Mouse (Mus musculus) kidney, embryonic 14.5 days (tissue): ENCODE results near the gene Xylt1. TPM values are rescaled to one million over a fixed set of nuclear protein-coding genes. Genes with fewer than 3 reads are reported as not detected.

Experiments
- ATAC-seq: fragments of 200-750 bp; cut with Nextera tagmentation; 2 replicates; pipeline ENCODE4 v1.8.0; 2017; ENCODE audit warnings: moderate number of reproducible peaks, mild to moderate bottlenecking, moderate TSS enrichment, moderate library complexity; ENCODE audit not compliant: low FRiP score, low TSS enrichment
- H3K27ac ChIP-seq: fragments of 300-500 bp; sonication (generic); 2 replicates; pipeline ENCODE4 v1.5.1; 2014; ENCODE audit warnings: low read depth, mild to moderate bottlenecking, low read length, moderate library complexity, mixed read lengths
- H3K27me3 ChIP-seq: fragments of 300-500 bp; sonication (generic); 2 replicates; pipeline ENCODE4 v1.6.1; 2014; ENCODE audit warnings: mild to moderate bottlenecking, low read length; ENCODE audit not compliant: control insufficient read depth, insufficient read depth
- H3K36me3 ChIP-seq: fragments of 300-500 bp; sonication (generic); 2 replicates; pipeline ENCODE4 v1.6.1; 2014; ENCODE audit warnings: low read length, mixed read lengths; ENCODE audit not compliant: control insufficient read depth, insufficient read depth
- H3K4me1 ChIP-seq: fragments of 300-500 bp; sonication (generic); 2 replicates; pipeline ENCODE4 v1.6.1; 2014; ENCODE audit warnings: low read length, mixed read lengths; ENCODE audit not compliant: control insufficient read depth, insufficient read depth
- H3K4me2 ChIP-seq: fragments of 300-500 bp; sonication (generic); replicated peaks from 2 replicates; pipeline ENCODE4 v1.6.1; 2014; ENCODE audit warnings: low read depth, mild to moderate bottlenecking, low read length
- H3K4me3 ChIP-seq: fragments of 300-500 bp; sonication (generic); 2 replicates; pipeline ENCODE4 v1.5.1; 2014; ENCODE audit warnings: mild to moderate bottlenecking, low read length
- H3K9ac ChIP-seq: fragments of 300-500 bp; sonication (generic); 2 replicates; pipeline ENCODE4 v1.6.1; 2014; ENCODE audit warnings: low read depth, mild to moderate bottlenecking, low read length, moderate library complexity
- H3K9me3 ChIP-seq: fragments of 300-500 bp; sonication (generic); 2 replicates; pipeline ENCODE4 v1.6.1; 2016; ENCODE audit warnings: low read length; ENCODE audit not compliant: control insufficient read depth
- WGBS: fragments of 180-500 bp; shearing (Covaris S2); extraction: QIAGEN DNeasy Blood & Tissue Kit; methylation state at CpG from one replicate; pipeline ENCODE4 v1.1.7; 2014; 5-methylcytosine and 5-hydroxymethylcytosine counted together
- polyA plus RNA-seq: library from polyadenylated mRNA; unstranded; fragments of >200 nt; fragmentation: Nextera tagmentation; extraction: Ambion mirVana; gene quantifications from 2 replicates; pipeline ENCODE4 v1.2.1, GENCODE M21; 2014

Gene Xylt1
- polyA plus RNA-seq, 1 experiment from 2014 or later, result 4.6 TPM

DNA sequence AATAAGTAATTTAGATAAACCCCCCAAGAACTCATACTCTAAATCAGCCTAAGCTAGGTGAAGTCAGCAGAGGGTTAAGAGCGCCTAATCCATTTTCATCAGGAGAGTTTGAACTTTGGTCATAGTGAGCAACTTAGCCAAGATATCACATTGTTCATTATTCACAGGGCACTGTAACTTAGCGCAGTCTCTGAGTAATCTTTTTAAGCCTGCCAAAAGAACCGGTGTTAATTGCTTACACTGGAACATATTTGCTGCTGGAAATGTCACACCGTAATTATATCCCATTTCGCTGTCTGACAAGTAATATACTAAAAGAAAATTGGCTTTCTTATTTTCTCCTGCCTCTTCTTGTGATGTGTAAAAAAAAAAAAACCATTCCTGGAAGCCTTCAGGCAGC lies 190.9 kb downstream of the Xylt1 start:
- no peaks in the 10 kb centered on the region for H3K9me3 ChIP-seq
- ATAC-seq, result no peak
- 72% methylated on average over 5 of the region's 5 CpGs for WGBS

DNA sequence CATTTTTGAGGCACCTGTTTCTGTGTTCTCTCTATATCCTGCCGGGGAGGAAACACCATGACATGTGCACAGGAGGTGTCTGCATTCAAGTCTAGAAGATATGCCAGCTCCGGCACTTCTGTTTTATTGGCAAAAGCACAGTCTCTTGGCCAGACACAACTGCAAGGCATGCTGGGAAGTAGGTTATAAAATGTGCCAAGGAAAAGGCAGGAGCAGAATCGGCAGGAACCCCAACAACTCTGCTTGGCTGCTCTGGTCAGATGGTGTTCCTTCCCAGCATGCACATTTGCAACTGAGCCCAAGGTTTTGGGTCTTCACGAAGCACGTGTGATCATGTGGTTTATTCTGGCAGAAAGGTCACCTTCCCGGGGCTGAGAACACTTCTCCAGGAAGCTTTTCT lies 192.4 kb downstream of the Xylt1 start:
- H3K9ac ChIP-seq, result no peak overlapping the region
- no peak overlapping the region for H3K4me3 ChIP-seq
- no peak for ATAC-seq
- no peak overlapping the region for H3K4me2 ChIP-seq
- no peaks in the 10 kb centered on the region for H3K9me3 ChIP-seq
- no peaks in the 10 kb centered on the region for H3K27me3 ChIP-seq
- no peaks in the 10 kb centered on the region for H3K4me1 ChIP-seq
- no peaks in the 10 kb centered on the region for H3K36me3 ChIP-seq
- WGBS, result 70% methylated on average over 6 of the region's 6 CpGs
- H3K27ac ChIP-seq, result no peak overlapping the region

More for the DNA sequence above, 190.9 kb downstream of the Xylt1 start:
- Histone ChIP-seq H3K27ac (no peak overlapping the region), H3K9ac (no peak overlapping the region), H3K4me3 (no peak overlapping the region), H3K36me3 (no peaks in the 10 kb centered on the region), H3K4me2 (no peak overlapping the region), H3K27me3 (no peaks in the 10 kb centered on the region), H3K4me1 (no peaks in the 10 kb centered on the region)

DNA sequence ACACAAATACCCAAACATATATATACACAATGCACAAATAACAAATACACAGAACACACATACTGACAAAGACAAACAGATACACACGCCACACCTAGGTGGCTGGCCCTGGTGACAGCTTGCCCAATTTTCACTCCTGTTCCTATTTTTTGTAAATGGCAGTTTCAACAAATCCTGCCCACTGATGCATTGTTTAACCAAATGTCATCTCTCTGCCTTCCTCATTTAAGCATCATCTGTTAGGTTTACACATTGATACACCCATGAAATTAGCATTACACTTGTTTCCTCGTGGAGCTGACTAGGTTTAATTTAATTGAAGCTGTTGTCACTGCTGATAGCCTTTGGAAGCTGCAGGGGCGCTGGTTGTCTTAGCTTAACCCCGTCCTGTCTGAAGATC lies 194.6 kb downstream of the Xylt1 start:
- no peaks in the 10 kb centered on the region for H3K27me3 ChIP-seq
- H3K9me3 ChIP-seq, result no peaks in the 10 kb centered on the region
- no peak for ATAC-seq
- H3K9ac ChIP-seq, result no peak overlapping the region
- H3K36me3 ChIP-seq, result no peaks in the 10 kb centered on the region
- no peak overlapping the region for H3K27ac ChIP-seq
- H3K4me3 ChIP-seq, result no peak overlapping the region
- no peak overlapping the region for H3K4me2 ChIP-seq
- H3K4me1 ChIP-seq, result no peaks in the 10 kb centered on the region
- 53% methylated on average over 4 of the region's 4 CpGs for WGBS

DNA sequence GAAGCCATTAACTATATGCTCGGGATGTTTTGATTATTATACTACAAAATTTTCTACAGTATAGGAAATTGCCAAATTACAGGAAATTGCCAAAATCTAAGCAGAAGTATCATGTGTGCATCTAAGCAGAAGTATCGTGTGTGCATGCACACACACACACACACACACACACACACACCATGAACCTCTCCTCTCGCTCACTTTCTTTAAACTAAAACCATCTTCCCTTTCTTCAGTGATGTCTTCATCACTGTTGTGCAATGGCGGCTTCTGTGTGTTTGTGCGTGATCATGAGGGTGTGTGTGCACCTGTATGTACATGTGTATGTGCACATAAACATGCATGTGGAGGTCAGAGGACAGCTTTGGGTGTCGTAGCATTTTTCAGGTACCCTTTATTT lies 196.3 kb downstream of the Xylt1 start:
- no peak overlapping the region for H3K4me3 ChIP-seq
- H3K36me3 ChIP-seq, result no peaks in the 10 kb centered on the region
- no peaks in the 10 kb centered on the region for H3K9me3 ChIP-seq
- no peak overlapping the region for H3K9ac ChIP-seq
- H3K4me1 ChIP-seq, result no peaks in the 10 kb centered on the region
- no peak overlapping the region for H3K4me2 ChIP-seq
- H3K27ac ChIP-seq, result no peak overlapping the region
- 95% methylated on average over 6 of the region's 6 CpGs for WGBS
- no peak for ATAC-seq
- no peaks in the 10 kb centered on the region for H3K27me3 ChIP-seq

DNA sequence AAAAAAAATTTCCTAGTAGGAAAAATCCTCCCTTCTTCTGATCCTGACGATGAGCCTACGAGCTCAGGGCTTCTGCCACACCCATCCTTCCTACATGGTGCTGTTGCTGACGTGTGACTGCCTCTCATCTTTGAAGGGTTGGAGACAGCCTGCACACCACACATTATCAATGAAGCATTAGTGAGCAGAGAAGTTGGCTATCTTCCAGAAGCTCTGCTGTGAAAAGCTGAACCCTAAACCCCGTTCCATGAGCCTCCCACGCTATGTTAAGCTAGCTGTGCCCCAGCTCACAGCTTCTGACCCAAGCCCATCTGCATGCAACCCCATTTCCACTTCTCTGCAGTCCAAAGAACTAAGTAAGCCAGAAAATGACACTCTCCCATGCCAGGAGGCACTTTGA lies 204.4 kb downstream of the Xylt1 start:
- Histone ChIP-seq H3K4me1 (no peaks in the 10 kb centered on the region), H3K9ac (no peak overlapping the region), H3K36me3 (no peaks in the 10 kb centered on the region), H3K4me2 (no peak overlapping the region), H3K4me3 (no peak overlapping the region), H3K9me3 (no peaks in the 10 kb centered on the region), H3K27me3 (no peaks in the 10 kb centered on the region), H3K27ac (no peak overlapping the region)
- WGBS, result 70% methylated on average over 5 of the region's 5 CpGs
- ATAC-seq, result no peak

DNA sequence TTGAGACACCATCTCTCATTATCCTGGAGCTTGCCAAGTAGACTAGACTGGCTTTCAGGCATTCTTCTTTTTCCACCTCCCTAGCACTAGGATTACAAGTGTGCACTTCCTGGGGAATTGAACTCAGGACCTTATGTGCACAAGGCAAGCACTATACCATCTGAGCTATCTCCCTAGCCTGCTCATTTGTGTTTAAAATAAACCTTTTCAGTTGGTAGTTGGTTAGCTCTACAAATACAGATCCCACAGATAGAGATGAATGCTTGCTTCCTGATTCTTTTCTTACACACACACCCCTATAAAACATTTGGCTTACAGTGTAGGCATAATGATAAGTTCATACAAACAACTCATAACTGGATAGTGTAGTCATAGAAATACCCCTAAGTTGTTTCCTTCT lies 206.0 kb downstream of the Xylt1 start:
- Histone ChIP-seq H3K4me2 (no peak overlapping the region), H3K27ac (no peak overlapping the region), H3K4me3 (no peak overlapping the region), H3K36me3 (no peaks in the 10 kb centered on the region), H3K9me3 (no peaks in the 10 kb centered on the region), H3K4me1 (no peaks in the 10 kb centered on the region), H3K9ac (no peak overlapping the region), H3K27me3 (no peaks in the 10 kb centered on the region)
- ATAC-seq, result no peak

DNA sequence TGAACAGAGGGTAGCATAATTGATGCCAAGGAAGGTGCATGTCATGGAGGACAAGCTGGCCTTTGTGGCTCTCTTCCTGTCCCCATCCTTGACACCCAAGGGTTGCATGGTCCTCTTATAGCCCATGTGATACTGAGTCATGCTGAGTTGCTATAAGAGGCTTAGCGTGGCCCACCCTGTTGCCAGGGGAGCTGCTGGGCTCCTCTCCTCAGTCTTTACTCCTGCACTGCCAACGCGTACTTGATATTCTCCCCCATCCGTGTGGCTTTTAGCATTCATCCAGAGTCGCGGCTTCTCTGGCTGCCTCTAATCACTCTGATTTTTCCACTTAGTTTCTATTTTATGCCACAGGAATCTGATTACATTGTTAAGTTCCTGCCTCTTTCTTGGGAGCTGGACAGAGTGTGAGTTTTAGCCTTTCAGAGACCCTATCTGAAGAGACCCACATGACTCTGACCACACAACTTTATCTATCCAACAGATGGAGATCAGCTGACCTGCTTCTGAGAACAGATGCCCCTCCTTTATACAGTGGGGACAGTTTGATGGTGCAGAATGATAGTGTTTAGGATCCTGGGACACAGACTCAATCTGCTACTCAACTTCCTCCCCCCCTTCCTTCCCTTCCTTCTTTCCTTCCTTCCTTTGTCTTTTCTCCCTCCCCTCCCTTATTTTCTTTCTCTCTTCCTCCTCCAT lies 206.6 kb downstream of the Xylt1 start:
- Histone ChIP-seq H3K27ac (no peak overlapping the region), H3K4me2 (no peak overlapping the region), H3K9me3 (no peaks in the 10 kb centered on the region), H3K9ac (no peak overlapping the region), H3K4me3 (no peak overlapping the region), H3K4me1 (no peaks in the 10 kb centered on the region), H3K36me3 (no peaks in the 10 kb centered on the region), H3K27me3 (no peaks in the 10 kb centered on the region)
- WGBS, result 88% methylated on average over 6 of the region's 6 CpGs
- ATAC-seq, result no peak

DNA sequence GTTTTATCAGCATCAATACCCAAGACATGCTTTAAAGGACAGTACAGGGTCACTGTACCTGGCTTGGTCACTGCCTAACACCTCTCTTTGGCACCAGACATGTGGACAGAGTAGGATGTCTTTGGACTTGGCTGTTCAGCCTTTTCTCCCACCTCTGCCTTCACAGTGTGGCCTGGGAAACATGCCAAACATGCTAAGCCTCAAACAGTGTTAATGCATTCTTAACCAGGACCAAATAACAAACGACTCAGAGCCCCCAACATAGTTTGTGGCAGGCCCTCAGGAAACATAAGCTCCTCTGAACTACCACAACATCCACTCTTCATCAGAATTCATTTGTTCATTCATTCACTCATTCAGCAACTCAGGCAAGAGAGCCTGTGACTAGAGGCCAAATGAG lies 207.6 kb downstream of the Xylt1 start:
- Histone ChIP-seq H3K27me3 (no peaks in the 10 kb centered on the region), H3K4me3 (no peak overlapping the region), H3K36me3 (no peaks in the 10 kb centered on the region), H3K4me1 (no peaks in the 10 kb centered on the region), H3K4me2 (no peak overlapping the region), H3K9me3 (no peaks in the 10 kb centered on the region), H3K27ac (no peak overlapping the region), H3K9ac (no peak overlapping the region)
- WGBS, result 63% methylated on average over 1 of the region's 1 CpGs
- ATAC-seq, result no peak

DNA sequence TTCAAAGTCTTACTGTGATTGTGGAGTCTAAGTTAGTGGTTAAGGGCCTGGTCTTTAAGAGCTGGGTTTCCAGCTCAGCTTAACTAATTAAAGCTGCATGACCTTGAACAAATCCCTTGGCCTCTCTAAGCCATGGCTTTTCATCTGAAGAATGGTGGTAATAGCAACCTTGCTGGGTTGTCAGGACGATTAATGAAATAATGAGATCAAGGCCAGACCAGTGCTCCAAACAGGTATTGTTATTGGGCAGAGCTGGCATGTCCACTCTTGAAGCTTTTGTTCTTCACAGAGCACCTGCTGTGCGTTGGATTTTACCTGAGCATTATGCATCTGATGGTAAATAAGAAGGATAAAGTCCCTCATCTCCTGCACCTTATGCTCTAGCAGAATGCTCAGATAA lies 208.6 kb downstream of the Xylt1 start:
- ATAC-seq, result no peak
- H3K9me3 ChIP-seq, result no peaks in the 10 kb centered on the region
- no peaks in the 10 kb centered on the region for H3K4me1 ChIP-seq
- H3K4me2 ChIP-seq, result no peak overlapping the region
- WGBS, result 85% methylated on average over 2 of the region's 2 CpGs
- no peak overlapping the region for H3K9ac ChIP-seq
- H3K27me3 ChIP-seq, result no peaks in the 10 kb centered on the region
- H3K4me3 ChIP-seq, result no peak overlapping the region
- H3K27ac ChIP-seq, result no peak overlapping the region
- H3K36me3 ChIP-seq, result no peaks in the 10 kb centered on the region
